Mouse (Mus musculus) v-Abl transformed pro-B cells (cell line): ENCODE measurements at regions not wholly inside any gene's neighbourhood (a gene's known extent, or its start where the extent isn't known, plus 50 kb on each side); places are given as distances from the start of the nearest gene placed in this dataset.

Experiments used
- in situ Hi-C, 2 experiments: fragments of 400-800 bp; cut with MboI; formaldehyde crosslinking; loops; one replicate each; pipeline ENCODE4 v1.15.1; 2025; ENCODE audit not compliant: unreplicated experiment in 2 of 2

DNA sequence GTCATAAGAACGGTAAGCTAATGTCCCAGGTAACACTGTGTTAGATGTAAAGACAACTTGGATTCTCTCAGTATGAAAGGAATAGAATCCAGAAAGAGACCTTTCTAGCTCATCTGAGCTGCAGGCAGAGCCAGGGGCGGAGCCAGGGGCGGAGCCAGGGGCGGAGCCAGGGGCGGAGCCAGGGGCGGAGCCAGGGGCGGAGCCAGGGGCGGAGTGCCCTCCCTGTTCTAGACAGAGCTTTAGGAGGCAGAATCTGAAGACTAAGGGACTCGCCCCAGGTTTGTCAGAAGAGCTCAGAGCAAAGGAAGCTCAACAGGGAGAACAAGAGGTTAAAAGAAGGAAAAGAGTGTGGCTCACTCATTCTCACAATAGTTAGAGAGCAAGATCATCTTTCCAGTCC is 169.9 kb upstream of the Paip1 start:
- in situ Hi-C loops: no loop called here

DNA sequence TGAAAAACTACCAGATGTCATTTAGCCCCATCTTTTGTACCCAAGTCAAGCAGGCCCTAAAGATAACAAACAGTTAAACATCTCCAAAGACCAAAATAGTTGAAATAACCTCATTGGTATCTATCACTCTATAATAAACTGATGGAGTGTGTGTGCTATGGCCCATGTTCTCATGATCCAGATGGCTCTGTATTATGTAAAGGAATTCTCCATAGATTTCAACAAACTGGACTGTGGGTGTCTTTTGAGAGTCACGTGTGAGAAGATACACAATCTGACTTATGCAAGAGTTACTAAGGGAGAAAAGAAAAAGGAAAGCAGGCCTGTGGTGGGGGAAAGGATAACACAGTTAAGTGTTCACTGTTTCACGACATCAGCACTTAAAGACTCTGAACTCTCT is 164.8 kb upstream of the Paip1 start:
- in situ Hi-C loops: no loop called here

DNA sequence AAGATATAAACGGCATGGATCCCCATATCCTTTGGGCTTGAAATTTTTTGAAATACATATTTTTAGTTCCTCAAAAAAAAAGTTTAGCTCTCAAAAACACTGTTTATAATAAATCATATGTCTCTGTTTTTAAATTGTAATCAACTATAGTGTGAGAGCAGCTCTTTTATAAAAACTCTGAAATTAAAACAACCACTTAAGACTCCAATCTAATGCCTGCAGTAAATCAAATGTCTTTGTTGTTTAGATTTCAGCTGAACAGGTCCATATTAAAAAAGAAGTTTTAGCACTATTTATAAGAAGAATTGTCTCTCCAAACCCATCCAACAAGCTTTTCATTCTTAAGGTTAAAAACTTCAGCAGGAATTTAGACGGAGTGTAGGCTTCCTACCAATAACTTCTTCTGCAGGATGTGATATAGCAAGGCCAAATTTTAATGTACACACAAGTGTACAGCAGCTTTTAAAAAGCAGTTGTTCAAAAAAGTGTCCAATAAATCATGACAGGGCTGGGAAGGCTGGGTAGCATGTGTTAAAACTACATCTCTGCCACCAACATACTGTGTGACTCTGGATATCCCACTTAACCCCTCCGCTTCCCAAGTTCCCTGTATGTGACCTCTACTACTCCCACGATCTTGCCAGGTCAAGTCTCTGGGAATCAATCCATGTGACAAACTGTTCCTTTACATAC is 160.6 kb upstream of the Paip1 start:
- in situ Hi-C loops: no loop called here

GRCm38 (mm10) chr13:119268301-119268675 is 160.1 kb upstream of the Paip1 start:
- in situ Hi-C loops: no loop called here

DNA sequence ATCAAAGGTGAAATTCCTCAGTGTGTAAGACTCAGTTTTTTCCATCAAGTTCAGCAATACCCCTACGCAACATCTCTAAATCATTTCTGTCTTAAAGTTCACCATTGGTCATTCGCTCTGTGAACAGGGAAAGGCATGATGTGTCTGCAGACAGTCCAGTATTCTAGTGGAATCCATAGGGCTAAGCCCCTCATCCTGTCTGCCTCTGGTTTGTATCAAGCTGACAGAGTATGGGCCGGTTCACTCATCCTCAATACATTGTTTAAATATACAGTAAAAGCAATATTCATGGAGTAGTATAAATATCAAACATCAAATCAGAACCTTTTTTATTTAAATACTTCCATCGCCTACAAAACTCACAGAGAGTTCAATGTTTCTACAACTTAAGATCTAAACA is 152.9 kb upstream of the Paip1 start:
- in situ Hi-C loops: no loop called here

- in situ Hi-C loops: no loop called here
These were observed 151.0 kb upstream of the Paip1 start for GRCm38 (mm10) chr13:119277308-119277948.

DNA sequence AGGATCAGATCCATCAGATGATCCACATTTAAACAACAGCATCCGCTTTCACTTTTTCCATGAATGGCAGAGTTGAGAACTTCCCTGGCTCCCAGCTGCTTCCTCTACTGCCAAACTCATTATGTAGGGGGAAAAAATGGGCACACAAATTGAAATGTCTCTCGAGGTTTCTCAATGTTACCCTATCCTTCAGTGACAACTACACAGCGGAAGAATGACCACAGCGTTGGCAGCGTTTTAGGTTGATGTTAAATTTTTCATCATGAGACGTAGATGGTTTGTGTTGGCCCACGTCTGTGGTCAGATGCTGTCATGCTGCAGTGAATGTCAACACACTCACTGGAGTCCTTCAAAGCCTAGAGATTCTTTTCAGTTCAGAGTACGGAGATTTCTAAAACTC is 149.0 kb upstream of the Paip1 start:
- in situ Hi-C loops: no loop called here

- in situ Hi-C loops: no loop called here
These were observed 147.8 kb upstream of the Paip1 start for GRCm38 (mm10) chr13:119280622-119281021.

DNA sequence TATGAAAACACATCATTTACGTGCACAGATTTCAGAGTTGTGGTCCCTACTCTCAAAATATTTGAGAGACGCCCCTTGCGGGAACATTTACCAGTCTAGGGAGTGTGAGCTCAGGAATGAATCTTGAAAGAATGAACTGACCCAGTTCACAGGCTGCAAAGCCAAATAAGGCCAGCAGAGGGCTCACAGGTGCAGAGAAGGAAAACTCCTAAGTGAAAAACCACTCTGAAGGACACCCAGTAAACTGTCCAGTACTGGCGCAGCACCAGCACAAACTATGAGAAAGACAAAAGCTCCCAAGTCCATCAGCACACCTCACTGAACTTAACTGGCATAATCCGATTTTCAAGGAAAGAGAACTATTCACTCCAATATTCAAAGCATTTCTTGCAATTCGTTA is 145.0 kb upstream of the Paip1 start:
- in situ Hi-C loops: no loop called here

DNA sequence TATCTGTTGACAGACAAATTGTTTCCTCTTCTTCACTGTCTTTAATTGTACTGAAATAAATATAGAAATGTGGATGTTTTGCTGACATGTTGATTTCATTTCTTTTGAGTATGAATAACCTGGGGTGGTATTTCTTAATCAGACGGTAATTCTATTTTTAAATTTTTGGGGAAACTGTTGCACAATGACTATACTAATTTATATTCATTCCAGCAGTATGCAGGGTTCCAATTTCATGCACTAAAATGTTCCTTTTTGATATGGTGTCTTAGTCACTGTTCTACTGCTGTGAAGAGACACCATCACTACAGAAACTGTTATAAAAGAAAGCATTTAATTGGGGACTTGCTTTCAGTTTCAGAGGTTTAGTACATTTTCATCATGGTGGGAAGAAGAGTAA is 119.2 kb upstream of the Paip1 start:
- in situ Hi-C loops: no loop called here

- in situ Hi-C loops: no loop called here
These were observed 118.4 kb upstream of the Paip1 start for GRCm38 (mm10) chr13:119310013-119310412.

GRCm38 (mm10) chr13:119314356-119314755 is 114.0 kb upstream of the Paip1 start:
- in situ Hi-C loops: no loop called here

DNA sequence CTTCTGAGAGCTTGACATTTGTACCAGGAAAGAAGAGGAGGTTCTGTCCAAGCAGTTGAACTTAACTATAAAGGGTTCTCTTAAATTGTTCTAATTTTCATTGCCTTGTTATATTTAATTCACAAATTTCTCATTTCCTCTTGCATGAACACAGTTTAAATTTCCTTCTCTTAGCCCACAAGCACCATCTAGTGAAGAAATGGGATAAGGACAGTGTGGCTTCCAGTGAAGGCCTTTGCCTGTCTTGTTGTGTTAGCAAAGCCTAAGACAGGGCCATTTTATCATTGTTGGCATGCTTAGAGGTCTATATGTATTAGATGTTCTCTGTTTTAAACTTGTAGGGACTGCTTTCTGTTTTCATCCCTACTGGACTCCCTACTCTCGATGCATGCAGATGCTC is 110.0 kb upstream of the Paip1 start:
- in situ Hi-C loops: no loop called here

DNA sequence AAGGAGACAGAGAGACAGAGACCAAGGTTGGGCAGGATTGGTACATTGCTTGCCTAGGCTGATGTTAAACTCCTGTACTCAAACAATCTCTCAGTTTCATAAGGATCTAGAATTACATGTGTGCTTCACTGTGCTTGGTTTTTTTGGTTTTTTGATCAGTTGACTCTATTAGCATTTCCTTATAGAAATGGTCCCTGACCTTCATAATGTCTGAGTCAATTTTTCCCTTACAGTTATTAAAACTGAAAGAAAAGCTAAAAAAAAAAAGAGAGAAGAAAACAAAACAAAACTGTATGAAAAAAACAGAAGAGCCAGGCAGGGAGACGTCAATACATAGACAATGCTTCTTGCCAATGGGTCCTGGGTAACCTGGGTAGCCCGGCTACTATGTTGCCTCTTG is 102.9 kb upstream of the Paip1 start:
- in situ Hi-C loops: no loop called here

DNA sequence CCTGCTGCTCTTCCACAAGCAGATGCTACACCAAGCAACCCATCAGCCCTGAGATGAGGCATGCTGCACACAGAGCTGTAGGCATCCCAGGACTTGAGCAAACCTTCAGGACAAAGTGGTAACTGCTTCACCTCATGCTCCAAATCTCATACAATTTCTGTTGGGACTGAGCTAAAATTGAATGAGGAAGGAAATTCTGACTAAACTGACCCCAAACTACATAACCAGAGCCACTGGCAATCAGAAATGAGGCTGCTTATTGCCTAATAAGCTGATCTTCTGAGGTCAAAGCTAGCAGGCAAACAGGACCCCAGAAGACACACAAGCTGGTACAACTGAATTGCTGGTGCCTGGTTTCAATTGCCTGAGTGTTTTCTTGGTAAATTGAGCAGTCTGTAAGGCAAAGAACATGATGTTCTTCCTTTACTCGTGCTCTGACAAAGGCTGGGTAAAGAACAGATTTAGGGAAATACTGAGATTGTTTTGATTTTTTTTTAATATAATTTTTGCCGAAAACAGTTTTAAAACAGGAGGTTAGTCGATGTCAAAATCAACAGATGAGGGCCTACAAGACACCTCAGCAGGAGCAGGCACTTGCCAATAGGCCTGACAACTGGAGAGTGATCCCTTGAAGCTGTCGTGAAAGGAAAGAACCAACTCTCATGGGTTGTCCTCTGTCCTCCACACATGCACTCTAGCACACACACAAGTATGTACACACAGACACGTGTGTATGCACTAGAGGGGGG is 101.3 kb upstream of the Paip1 start:
- in situ Hi-C loops: no loop called here

DNA sequence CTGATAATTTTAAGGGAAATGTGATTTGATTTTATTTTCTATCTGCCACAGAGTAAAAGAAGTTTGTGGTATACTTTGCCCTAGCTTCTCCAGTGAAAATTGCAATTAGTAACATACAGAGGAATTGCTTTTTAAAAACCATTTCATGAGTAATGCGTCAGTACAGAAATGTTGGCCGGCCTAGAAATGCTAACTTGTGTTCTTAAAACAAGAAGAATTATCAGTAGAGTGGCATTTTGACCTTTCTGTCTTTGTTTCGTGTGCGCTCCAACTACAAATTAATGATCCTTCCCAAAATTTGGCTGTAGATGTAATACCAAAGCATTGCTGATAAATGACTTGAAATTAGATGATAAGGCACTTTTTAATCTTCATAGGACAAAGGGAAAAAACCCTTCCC is 99.7 kb upstream of the Paip1 start:
- in situ Hi-C loops: no loop called here

- in situ Hi-C loops: no loop called here
These were observed 96.6 kb upstream of the Paip1 start for GRCm38 (mm10) chr13:119331815-119332214.

GRCm38 (mm10) chr13:119333915-119334314 is 94.5 kb upstream of the Paip1 start:
- in situ Hi-C loops: no loop called here

DNA sequence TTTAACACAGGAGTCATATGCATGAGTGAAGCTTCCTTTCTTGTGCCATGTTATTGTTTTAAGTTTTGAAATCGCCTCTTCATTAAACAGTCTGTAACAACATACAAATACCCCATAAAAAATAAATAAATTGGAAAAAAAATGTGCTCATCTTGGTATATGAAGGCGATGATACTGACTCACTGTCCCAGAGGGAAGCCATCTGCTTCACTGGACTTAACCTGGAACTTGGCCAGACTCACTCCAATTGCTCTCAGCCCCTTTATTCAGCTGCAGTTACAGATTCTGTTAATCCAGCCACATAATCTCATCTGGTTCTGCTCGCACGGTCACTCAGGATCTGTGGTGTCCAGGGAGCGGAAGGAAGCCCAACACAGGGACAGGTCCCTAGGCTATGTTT is 90.5 kb upstream of the Paip1 start:
- in situ Hi-C loops: no loop called here

- in situ Hi-C loops: no loop called here
These were observed 89.4 kb upstream of the Paip1 start for GRCm38 (mm10) chr13:119339016-119339415.

DNA sequence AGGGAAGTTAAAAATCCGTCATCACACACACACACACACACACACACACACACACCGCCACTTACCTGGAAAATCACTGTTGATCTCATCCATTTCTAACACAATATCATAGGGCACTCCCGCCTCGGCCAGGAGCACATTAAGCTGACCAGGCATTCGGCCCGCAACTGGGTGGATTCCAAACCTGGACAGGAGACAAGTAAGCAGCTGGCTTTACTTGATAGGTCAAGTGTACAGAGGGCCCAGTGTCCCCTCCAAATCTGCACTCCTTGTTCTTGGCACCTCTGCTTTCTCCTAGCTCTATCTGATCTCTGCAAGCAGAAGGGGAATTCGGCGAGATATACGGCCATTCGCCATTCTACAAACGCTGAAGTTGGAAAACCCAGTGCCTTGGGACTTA is 88.6 kb upstream of the Paip1 start:
- in situ Hi-C loops: no loop called here

DNA sequence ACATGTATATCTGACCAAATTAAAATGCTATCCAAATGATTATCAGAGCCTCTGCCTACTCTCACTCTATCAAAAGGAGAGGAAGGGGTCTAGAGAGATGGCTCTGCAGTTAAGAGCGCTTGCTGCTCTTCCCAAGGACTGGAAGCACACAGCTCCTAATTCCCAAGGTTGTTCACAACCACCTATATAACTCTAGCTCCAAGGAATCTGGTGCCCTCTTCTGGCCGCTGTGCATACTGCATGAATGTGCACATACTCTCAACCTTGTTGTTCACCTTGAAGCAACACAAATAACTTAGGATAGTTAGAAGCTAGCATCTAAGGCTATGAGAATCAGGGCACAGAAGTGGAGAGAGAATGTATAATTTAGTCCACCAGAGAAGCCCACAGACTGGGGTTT is 86.6 kb upstream of the Paip1 start:
- in situ Hi-C loops: no loop called here
